Mouse (Mus musculus): Measurements from ENCODE around the gene Pde2a.

DNA sequence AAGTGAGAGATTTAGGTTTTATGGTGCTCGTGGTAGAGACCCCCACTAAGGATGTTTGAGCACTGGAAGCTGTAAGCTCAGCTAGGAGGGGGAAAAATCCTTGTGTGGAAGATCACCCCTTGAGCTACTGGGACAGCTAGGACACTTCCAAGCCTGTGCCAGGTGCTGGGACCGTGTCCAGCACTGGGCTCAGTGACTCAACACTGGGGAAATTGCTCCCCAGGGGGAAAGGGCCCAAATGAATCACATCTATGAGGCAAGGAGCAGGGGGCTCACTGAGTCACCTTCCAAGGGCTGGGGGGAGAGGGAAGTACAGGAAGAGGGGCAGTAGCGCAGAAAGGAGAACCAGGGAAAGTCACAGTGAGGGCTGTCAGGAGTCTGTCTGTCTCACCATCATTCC lies 28.4 kb downstream of the Pde2a start:
- no peak for TF ChIP-seq HCFC1 (IDR thresholded peaks at IDR 0.05; ENCODE audit: low read depth, low read length)
- no peak for TF ChIP-seq CTCF (conservative IDR thresholded peaks at IDR 0.05 in 1 of 2, IDR thresholded peaks at IDR 0.05 in 1 of 2; ENCODE audit: low read depth in 2 of 2, low read length in 2 of 2)
- TF ChIP-seq EP300 (IDR thresholded peaks at IDR 0.05; ENCODE audit: low read length): no peak
- no peak for TF ChIP-seq USF1 (IDR thresholded peaks at IDR 0.05; ENCODE audit: low read depth, low read length)
- TF ChIP-seq POLR2A (IDR thresholded peaks at IDR 0.05; ENCODE audit: low read depth, low read length): no peak
- no peak for TF ChIP-seq CHD1 (IDR thresholded peaks at IDR 0.05; ENCODE audit: low read depth, low read length)
- no peak for TF ChIP-seq MAX (IDR thresholded peaks at IDR 0.05; ENCODE audit: low read length)

Measured in CH12.LX (cell line).